Mouse (Mus musculus) heart, postnatal 0 days (tissue): Measurements from ENCODE around the gene Tlk2. TPM values are rescaled to one million over a fixed set of nuclear protein-coding genes. Genes with fewer than 3 reads are reported as not detected.

ENCODE experiments used
- ATAC-seq: fragments of 200-750 bp; cut with Nextera tagmentation; 2 replicates; pipeline ENCODE4 v1.8.0; 2017; ENCODE audit warnings: low read depth, moderate number of reproducible peaks, moderate library complexity; ENCODE audit not compliant: insufficient read depth
- DNase-seq: peaks from one replicate; pipeline ENCODE4 v3.0.0-alpha.2; 2016; ENCODE audit warnings: low spot score
- H3K27ac ChIP-seq: fragments of 300-500 bp; sonication (generic); 2 replicates; pipeline ENCODE4 v1.5.1; 2014; ENCODE audit warnings: low read depth, mild to moderate bottlenecking
- H3K27me3 ChIP-seq: fragments of 300-500 bp; sonication (generic); 2 replicates; pipeline ENCODE4 v1.6.1; 2014; ENCODE audit warnings: low read length, mixed read lengths; ENCODE audit not compliant: control insufficient read depth, insufficient read depth
- H3K36me3 ChIP-seq: fragments of 300-500 bp; sonication (generic); replicated peaks from 2 replicates; pipeline ENCODE4 v1.6.1; 2014; ENCODE audit warnings: low read length, mixed read lengths; ENCODE audit not compliant: control insufficient read depth, insufficient read depth
- H3K4me1 ChIP-seq: fragments of 300-500 bp; sonication (generic); 2 replicates; pipeline ENCODE4 v1.6.1; 2014; ENCODE audit warnings: antibody characterized with exemption; ENCODE audit not compliant: control insufficient read depth, insufficient read depth
- H3K4me2 ChIP-seq: fragments of 300-500 bp; sonication (generic); 2 replicates; pipeline ENCODE4 v1.6.1; 2014; ENCODE audit warnings: low read depth, mild to moderate bottlenecking, low read length, moderate library complexity
- H3K4me3 ChIP-seq: fragments of 300-500 bp; sonication (generic); 2 replicates; pipeline ENCODE4 v1.5.1; 2014; ENCODE audit warnings: low read depth, low read length
- H3K9ac ChIP-seq: fragments of 300-500 bp; sonication (generic); replicated peaks from 2 replicates; pipeline ENCODE4 v1.6.1; 2014; ENCODE audit warnings: low read depth, low read length, mixed read lengths
- H3K9me3 ChIP-seq: fragments of 300-500 bp; sonication (generic); replicated peaks from 2 replicates; pipeline ENCODE4 v1.6.1; 2016; ENCODE audit warnings: low read length; ENCODE audit not compliant: control insufficient read depth
- CTCF ChIP-seq: IDR thresholded peaks from 2 replicates; pipeline ENCODE4 v1.5.1; 2016; ENCODE audit warnings: antibody characterized with exemption, control low read depth, low read depth
- EP300 ChIP-seq: IDR thresholded peaks from 2 replicates; pipeline ENCODE4 v1.6.1; 2016; ENCODE audit warnings: antibody characterized with exemption, low read depth
- WGBS: fragments of 180-500 bp; shearing (Covaris S2); extraction: QIAGEN DNeasy Blood & Tissue Kit; methylation state at CpG from one replicate; pipeline ENCODE4 v1.1.7; 2014; 5-methylcytosine and 5-hydroxymethylcytosine counted together
- polyA plus RNA-seq: library from polyadenylated mRNA; unstranded; fragments of >200 nt; fragmentation: Nextera tagmentation; extraction: Ambion mirVana; gene quantifications from 2 replicates; pipeline ENCODE4 v1.2.1, GENCODE M21; 2015
- total RNA-seq: library from RNA; depleted of rRNA; stranded (reverse); fragments of >200 nt; gene quantifications from 2 replicates; pipeline ENCODE4 v1.2.3, GENCODE M21; 2014; ENCODE audit warnings: low replicate concordance

Gene Tlk2
- total and polyA plus RNA-seq, 2 experiments from 2014 or later = 10.7 to 22.5 TPM

GRCm38 (mm10) chr11:105150691-105151090 is 27.9 kb upstream of the Tlk2 start:
- 61% methylated on average over 4 of the region's 4 CpGs for WGBS
- Histone ChIP-seq H3K27ac (no peak overlapping the region), H3K4me3 (no peak overlapping the region), H3K4me2 (no peak overlapping the region), H3K4me1 (0 out of 2 replicates have a peak, but pooled peaks cover 6% of the 10 kb centered on the region), H3K27me3 (no peaks in the 10 kb centered on the region), H3K36me3 (no peaks in the 10 kb centered on the region), H3K9ac (no peak overlapping the region), H3K9me3 (no peaks in the 10 kb centered on the region)
- no peak for TF ChIP-seq CTCF
- ATAC-seq (no peak), DNase-seq (no peak)

GRCm38 (mm10) chr11:105151226-105152016 is 27.2 kb upstream of the Tlk2 start:
- no peak for DNase-seq
- H3K27me3 ChIP-seq = no peaks in the 10 kb centered on the region
- peak overlapping the region; percentile 44 for H3K4me2 ChIP-seq
- no peak overlapping the region; the same call in 1 of the 2 replicates for H3K27ac ChIP-seq
- 0 out of 2 replicates have a peak, but pooled peaks cover 6% of the 10 kb centered on the region for H3K4me1 ChIP-seq
- no peak for ATAC-seq
- no peak overlapping the region; the same call in 1 of the 2 replicates for H3K4me3 ChIP-seq
- WGBS = 20% methylated on average over 18 of the region's 19 CpGs
- no peak overlapping the region for H3K9ac ChIP-seq
- no peaks in the 10 kb centered on the region for H3K9me3 ChIP-seq
- no peaks in the 10 kb centered on the region for H3K36me3 ChIP-seq
- no peak for TF ChIP-seq EP300
- no peak for TF ChIP-seq CTCF

- TF ChIP-seq CTCF (no peak), EP300 (no peak)
- Histone ChIP-seq H3K9ac (no peak overlapping the region), H3K9me3 (no peaks in the 10 kb centered on the region), H3K27me3 (no peaks in the 10 kb centered on the region), H3K4me3 (no peak overlapping the region), H3K4me2 (no peak overlapping the region; the same call in 1 of the 2 replicates), H3K36me3 (no peaks in the 10 kb centered on the region), H3K4me1 (peaks cover 6% of the 10 kb centered on the region; the same call in 1 of the 2 replicates), H3K27ac (no peak overlapping the region)
- WGBS = 31% methylated on average over 2 of the region's 4 CpGs
- DNase-seq = no peak
- no peak for ATAC-seq
Observed at GRCm38 (mm10) chr11:105152017-105152300, 26.6 kb upstream of the Tlk2 start.

- no peaks in the 10 kb centered on the region for H3K27me3 ChIP-seq
- no peak overlapping the region for H3K4me3 ChIP-seq
- no peak overlapping the region for H3K9ac ChIP-seq
- TF ChIP-seq EP300 (no peak), CTCF (no peak)
- DNase-seq = no peak
- H3K4me1 ChIP-seq = peaks cover 6% of the 10 kb centered on the region; the same call in 1 of the 2 replicates
- no peaks in the 10 kb centered on the region for H3K36me3 ChIP-seq
- 86% methylated on average over 11 of the region's 11 CpGs for WGBS
- ATAC-seq = no peak
- H3K4me2 ChIP-seq = no peak overlapping the region
- no peaks in the 10 kb centered on the region for H3K9me3 ChIP-seq
- H3K27ac ChIP-seq = no peak overlapping the region
Observed at GRCm38 (mm10) chr11:105152357-105152899, 26.2 kb upstream of the Tlk2 start.

DNA sequence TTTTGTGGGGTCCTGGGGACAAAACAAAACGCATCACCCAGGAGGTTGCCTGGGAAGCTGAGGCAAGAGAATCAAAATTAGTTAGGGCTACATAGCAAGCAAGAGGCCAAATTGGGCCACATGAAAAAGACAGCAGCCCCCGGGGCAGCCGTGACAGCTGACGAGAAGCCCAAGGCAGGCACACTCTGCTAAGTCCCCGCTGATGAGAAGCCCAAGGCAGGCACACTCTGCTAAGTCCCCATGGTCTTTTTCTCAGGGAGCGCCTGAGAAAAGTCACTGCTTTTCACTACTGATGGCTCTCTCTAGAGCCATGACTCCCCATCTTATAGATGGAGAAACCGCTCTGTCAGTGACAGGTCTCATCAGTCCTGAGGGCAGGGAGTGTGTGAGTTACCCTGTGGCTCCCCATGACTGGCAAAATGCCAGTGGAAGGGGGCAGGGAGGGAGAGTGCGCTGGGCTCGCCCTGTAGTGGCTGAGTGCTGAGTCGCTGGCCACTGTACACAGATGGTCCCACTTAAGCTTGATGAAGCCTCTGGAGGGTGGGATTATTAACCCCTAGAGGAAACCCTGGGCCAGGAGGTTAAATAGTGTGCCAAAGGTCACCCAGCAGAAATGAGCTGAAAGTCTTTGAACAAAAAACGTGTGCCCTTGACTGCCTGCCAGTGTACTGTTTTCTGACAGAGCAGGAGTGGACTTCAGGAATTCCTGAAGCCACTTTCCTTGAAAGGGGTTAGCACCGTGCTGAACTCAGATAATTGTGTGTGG is 25.4 kb upstream of the Tlk2 start:
- no peak for TF ChIP-seq EP300
- TF ChIP-seq CTCF = no peak
- peak; percentile 62 for DNase-seq
- peaks cover 6% of the 10 kb centered on the region; the same call in 1 of the 2 replicates for H3K4me1 ChIP-seq
- H3K27ac ChIP-seq = peak overlapping the region; percentile 36; the same call in 1 of the 2 replicates
- peak; percentile 93 for ATAC-seq
- peak overlapping the region; percentile 6; the same call in 1 of the 2 replicates for H3K4me2 ChIP-seq
- no peaks in the 10 kb centered on the region for H3K36me3 ChIP-seq
- no peaks in the 10 kb centered on the region for H3K27me3 ChIP-seq
- 22% methylated on average over 12 of the region's 12 CpGs for WGBS
- H3K9ac ChIP-seq = no peak overlapping the region
- H3K9me3 ChIP-seq = no peaks in the 10 kb centered on the region
- H3K4me3 ChIP-seq = no peak overlapping the region
